Mouse (Mus musculus): ENCODE results near the gene 4931417E11Rik.

4931417E11Rik gene

GRCm38 (mm10) chr6:73469567-73469966 is at the start of gene 4931417E11Rik:
TSS of gene 4931417E11Rik (minus strand) at chr6:73469667.
- no peak for DNase-seq

GRCm38 (mm10) chr6:73517818-73518396 is 48.4 kb upstream of the 4931417E11Rik start:
- DNase-seq: peak; percentile 59

- DNase-seq: peak; percentile 6
Observed at GRCm38 (mm10) chr6:73512907-73513306, 43.4 kb upstream of the 4931417E11Rik start.

- no peak for DNase-seq
Observed at GRCm38 (mm10) chr6:73499631-73500030, 30.2 kb upstream of the 4931417E11Rik start.

GRCm38 (mm10) chr6:73497321-73497720 is 27.9 kb upstream of the 4931417E11Rik start:
- no peak for DNase-seq

- DNase-seq: no peak
Observed at GRCm38 (mm10) chr6:73490524-73490923, 21.1 kb upstream of the 4931417E11Rik start.

GRCm38 (mm10) chr6:73485616-73486015 is 16.1 kb upstream of the 4931417E11Rik start:
- no peak for DNase-seq

- DNase-seq: no peak
Observed at GRCm38 (mm10) chr6:73466084-73466483, 3.4 kb downstream of the 4931417E11Rik start.

- no peak for DNase-seq
Observed at GRCm38 (mm10) chr6:73462543-73462942, 6.9 kb downstream of the 4931417E11Rik start.

- no peak for DNase-seq
Observed at GRCm38 (mm10) chr6:73433912-73434311, 35.6 kb downstream of the 4931417E11Rik start.

GRCm38 (mm10) chr6:73428618-73429336 is 40.7 kb downstream of the 4931417E11Rik start:
- peak; percentile 15 for DNase-seq

- DNase-seq: no peak
Observed at GRCm38 (mm10) chr6:73427273-73427812, 42.1 kb downstream of the 4931417E11Rik start.
